Mouse (Mus musculus) layer of hippocampus, adult 18-20 months (tissue): ENCODE measurements around the gene B3gnt9. TPM values are rescaled to one million over a fixed set of nuclear protein-coding genes. Genes with fewer than 3 reads are reported as not detected.

Source experiments
- DNase-seq, 2 experiments: peaks; one replicate each; pipeline ENCODE4 v3.0.0; 2022; ENCODE audit warnings: low spot score in 2 of 2
- total RNA-seq, 2 experiments: library from RNA; stranded (reverse); gene quantifications; 2 replicates each; pipeline ENCODE4 v1.2.3; 2021

B3gnt9 gene
- total RNA-seq, 2 experiments from 2014 or later: 3.3 to 3.8 TPM

- DNase-seq: peak in 1 of 2 experiments; percentile 51
These were observed 28.1 kb upstream of the B3gnt9 start for GRCm38 (mm10) chr8:105283074-105283473.

DNA sequence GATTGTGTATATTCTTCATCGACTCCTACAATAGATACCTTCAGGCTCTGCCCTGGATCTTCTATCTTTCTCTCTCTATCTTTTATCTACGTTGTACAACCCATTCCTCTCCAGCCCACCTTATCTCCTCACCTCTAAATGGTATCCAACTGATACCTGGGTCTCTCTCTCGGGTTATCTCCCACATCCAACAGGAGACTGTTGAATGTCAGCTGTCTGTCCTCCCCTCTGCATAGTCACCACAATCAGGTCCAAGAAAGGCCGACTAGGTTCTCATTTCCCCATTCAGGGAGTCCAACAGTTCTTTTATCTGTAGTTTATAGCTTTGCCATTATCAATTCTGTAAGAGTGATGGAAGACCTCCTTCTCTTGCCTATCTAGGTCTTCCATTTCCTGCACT is 27.3 kb upstream of the B3gnt9 start:
- DNase-seq: no peak

- DNase-seq: no peak
These were observed 26.9 kb upstream of the B3gnt9 start for GRCm38 (mm10) chr8:105281821-105282220.

DNA sequence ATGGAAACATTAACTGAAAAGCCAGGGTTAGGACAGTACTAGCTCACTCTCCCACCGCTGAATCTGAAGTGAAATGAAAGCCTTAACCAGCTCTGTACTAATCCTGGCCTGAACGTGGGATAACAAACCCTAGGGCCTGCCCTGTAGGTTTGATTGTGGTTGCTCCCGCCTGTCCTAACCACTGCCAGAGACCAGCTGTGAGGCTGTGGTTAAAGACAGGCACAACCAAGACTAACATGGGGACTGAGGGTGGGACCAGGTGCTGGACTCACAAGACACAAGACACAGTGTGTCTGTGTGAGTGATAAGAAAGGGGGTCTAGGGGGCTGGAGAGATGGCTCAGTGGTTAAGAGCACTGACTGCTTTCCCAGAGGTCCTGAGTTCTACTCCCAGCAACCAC is 25.6 kb upstream of the B3gnt9 start:
- no peak for DNase-seq

DNA sequence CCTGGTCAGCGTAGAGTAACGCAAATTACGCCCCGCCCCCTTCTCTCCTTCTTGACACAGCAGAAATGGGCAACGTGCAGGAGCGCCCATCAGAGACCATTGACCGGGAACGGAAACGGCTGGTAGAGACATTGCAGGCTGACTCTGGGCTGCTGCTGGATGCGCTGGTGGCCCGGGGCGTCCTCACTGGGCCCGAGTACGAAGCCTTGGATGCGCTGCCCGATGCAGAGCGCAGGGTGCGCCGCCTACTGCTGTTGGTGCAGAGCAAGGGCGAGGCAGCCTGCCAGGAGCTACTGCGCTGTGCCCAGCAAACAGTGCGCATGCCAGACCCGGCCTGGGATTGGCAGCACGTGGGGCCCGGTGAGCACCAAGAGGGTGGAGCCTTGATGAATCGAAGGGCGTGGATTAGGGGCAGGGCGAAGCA is 24.0 kb upstream of the B3gnt9 start:
- DNase-seq: peak; percentile 89 to 94

- DNase-seq: peak in 1 of 2 experiments; percentile 55
These were observed 21.6 kb upstream of the B3gnt9 start for GRCm38 (mm10) chr8:105276292-105277120.

DNA sequence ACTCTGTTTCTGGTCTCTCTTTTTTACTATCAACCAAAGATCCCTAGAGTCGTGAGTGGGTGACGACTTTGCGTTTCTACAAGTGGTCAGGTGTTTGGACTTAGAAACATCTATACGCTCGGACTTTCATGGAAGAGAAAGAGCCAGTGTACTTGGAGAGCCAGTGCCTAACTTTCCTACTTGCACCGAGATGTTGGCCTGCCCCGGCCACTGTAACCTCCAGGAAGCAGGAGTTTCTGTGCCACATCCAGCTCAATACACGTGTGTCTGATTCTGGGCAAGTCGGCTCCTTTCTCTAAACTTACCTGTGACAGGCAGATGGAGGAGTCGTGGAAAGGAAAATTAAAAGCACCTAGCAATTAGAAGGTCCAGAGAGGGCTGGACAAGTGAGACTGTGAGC is 20.9 kb upstream of the B3gnt9 start, which contains the start of gene Nol3:
Gene Nol3, plus strand, starts transcription at position 301 of the 400 bp plus-strand sequence.
- DNase-seq: no peak

- no peak for DNase-seq
These were observed 20.4 kb upstream of the B3gnt9 start for GRCm38 (mm10) chr8:105275387-105275786.

- no peak for DNase-seq
These were observed 15.9 kb upstream of the B3gnt9 start for GRCm38 (mm10) chr8:105270916-105271186.

DNA sequence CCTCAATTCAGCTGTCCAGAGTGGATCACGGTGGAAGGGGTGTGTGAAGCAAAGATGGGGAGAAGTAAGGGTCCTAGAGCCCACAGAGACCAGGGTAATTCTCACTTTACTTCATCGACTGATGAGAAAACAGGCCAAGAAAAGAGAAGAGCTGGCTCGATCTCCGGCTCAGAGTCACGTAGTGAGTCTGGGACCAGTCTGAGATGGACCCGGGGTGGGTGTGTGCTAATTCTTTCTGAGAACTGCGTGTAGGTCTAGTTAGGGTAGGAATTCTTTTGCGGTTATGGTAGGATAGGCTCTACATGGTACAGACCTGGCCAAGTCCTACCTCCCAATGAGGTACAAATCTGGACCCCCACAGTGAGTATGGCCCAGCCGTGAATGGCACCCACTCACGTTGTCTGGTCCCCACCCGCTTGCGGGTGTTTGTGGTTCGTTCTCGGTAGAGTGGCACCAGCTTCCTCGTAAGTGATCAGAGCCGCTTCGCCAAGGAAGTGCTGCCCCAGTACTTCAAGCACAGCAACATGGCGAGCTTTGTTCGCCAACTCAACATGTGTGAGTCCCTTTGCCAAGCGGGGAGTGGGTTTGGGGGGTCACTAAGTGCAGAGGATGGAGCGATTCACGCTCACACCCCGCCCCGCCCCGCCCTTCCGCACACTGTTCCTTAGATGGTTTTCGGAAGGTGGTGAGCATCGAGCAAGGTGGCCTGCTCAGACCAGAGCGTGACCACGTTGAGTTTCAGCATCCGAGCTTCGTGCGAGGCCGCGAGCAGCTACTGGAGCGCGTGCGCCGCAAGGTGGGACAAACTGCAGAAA is 15.4 kb upstream of the B3gnt9 start:
- no peak for DNase-seq

DNA sequence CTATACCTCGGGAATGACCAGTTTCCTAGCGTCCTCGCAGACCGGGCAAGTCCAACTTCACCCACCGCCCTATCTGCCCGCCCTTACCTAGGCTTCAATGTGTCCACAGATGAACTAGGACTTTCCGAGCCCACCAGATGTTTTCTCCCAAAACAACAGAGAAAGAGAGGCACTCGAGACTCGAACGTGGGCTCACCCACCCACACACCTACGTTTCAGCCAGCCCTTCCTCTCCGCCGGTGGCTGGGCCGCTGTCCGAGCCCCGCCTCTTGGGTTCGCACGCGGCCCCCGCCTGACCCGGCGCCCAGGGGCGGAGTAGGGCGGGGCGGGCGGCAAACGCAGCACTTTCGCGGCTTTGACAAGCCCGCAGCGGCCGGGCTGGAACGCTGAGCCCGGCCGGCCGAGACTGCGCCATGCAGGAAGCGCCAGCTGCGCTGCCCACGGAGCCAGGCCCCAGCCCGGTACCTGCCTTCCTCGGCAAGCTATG is 14.6 kb upstream of the B3gnt9 start, which contains the start of gene Hsf4:
Gene Hsf4, plus strand, starts transcription at position 341 of the 487 bp plus-strand sequence.
- peak in 1 of 2 experiments; percentile 50 for DNase-seq

DNA sequence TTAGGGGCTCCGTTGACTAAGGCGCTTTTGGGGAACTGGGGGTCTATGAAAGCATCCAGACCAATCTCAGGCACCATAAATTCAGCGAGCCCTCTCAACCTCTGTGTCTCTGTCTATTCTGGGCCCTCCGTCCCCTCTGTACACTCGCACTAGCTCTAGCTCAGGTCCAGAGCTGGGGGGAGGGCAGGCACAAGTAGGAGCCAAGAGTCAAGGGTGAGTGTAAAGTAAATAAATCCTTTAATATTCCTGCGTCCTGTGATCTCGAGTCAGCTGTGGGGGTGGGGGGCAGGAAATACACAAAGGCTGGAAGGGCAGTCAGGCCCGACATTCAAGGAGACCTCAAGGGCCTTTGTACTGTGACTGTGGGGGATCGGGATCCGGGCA is 14.1 kb upstream of the B3gnt9 start:
- no peak for DNase-seq

DNA sequence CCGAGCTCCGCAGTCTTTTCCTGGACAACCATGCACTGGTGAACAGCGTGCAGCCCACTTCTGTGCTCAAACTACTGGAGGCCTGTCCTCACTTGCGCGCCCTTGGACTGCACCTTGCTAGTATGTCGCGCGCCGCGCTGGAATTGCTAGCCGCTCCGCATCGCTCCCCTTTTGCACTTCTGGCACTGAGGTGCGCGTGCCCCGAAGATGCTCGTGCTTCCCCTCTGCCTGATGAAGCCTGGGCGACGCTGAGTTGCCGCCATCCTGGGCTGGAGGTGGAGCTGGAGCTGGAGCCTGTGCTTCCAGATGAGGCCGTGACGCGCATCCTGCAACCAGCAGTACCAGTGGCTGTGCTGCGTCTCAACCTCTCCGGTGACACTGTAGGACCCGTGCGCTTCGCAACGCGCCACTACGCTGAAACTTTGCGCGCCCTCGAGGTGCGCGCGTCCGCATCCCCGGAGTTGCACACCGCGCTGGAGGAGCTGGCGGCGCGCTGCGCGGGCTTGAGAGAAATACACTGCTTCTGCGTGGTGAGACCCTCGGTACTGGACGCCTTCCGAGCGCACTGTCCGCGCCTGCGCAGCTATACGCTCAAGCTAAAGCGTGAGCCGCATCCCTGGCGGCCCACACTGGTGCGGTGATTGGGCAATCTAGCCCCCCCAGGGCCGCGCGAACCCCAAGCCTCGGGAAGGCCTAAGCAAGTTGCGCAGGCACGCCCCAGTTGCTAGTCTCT is 13.6 kb upstream of the B3gnt9 start:
- peak; percentile 81 to 87 for DNase-seq

- no peak for DNase-seq
These were observed 11.8 kb upstream of the B3gnt9 start for GRCm38 (mm10) chr8:105266775-105267174.

GRCm38 (mm10) chr8:105265128-105265527 is 10.2 kb upstream of the B3gnt9 start:
- no peak for DNase-seq

DNA sequence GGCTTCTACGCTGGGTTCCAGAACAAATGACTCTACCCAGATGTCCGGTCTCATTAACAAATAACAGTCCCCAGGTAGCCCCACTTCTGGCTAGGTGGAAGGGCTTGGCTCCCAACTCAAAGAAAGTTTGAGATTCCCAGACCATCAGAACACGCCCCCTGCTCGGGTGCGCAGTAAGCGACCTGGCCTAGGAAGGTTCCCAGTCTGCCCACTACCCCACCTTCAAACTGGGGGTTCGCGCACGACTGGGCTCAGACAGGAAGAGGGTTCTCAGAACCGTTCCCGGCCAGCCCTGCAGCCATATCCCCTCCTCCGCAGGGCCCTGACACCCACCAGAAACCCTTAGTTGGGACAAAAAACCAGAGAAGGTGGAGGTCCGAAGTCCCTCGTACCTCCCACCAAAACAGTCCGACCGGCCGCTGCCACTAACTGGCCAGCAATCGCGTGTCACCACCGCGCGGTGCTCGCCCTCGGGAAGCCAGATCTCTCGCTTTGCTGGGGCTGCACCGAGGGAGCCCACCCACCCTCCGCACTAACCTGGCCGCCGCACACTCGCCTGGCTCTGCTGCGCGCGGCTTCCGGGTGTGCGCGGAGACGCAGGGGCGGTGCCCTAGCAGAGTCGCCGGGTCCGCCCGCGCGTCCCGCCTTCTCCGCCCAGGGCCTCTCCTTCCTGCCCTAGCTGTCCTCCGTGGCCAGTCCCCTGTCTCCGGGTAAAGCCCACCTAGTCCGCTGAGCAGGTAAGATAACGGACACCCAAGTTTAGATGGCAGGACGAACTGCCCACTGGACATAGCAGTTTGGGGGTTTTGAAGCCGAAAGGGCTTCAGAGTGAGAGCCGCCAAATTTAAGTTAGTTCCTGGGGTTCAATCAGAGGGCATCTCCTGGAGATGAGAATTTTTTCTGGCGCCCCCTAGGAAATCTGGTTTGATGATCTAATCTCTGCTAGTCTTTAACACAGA is 9.3 kb upstream of the B3gnt9 start, which contains the start of the genes Tradd and Fbxl8:
Gene Tradd, minus strand, starts transcription at position 586 of the 959 bp plus-strand sequence.
Gene Fbxl8, plus strand, starts transcription at position 625 of the 959 bp plus-strand sequence.
- no peak for DNase-seq

DNA sequence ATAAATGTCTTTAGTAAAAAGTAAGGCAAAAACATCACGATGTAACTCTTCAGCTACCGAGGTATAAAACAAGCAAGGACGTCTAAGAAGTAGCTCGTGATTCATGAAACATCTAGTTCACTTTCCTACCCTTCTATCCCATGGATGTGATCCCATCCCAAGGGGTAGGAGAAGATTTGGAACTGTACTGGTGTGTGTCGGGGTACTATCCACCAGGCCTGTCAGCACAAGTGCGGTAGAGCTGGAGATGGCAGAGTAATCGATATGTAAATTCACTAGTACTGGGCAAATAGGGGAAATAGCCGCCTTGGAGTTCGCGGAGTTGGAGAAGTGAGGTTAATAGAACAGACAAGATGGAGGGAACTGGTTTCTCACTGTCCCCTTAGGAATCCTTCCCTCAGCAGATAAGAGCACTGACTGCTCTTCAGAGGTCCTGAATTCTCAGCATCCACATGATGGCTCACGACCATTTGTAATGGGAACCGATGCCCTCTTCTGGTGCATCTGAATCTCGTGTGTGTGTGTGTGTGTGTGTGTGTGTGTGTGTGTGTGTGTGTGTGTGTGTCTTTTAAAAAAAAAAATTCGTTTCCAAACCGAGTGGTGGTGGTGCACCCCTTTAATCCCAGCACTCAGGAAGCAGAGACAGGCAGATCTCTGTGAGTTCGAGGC is 8.4 kb upstream of the B3gnt9 start:
- DNase-seq: no peak

GRCm38 (mm10) chr8:105261326-105261980 is 6.5 kb upstream of the B3gnt9 start:
- DNase-seq: no peak
